Mouse (Mus musculus): ENCODE data around the gene Rae1. TPM values are rescaled to one million over a fixed set of nuclear protein-coding genes. Genes with fewer than 3 reads are reported as not detected.

Rae1 gene
- total RNA-seq, 1 experiment, result 120 TPM

GRCm38 (mm10) chr2:173041242-173041641 lies 41.3 kb downstream of the Rae1 start:
- H3K4me3 ChIP-seq (ENCODE audit: insufficient read depth in 1 of 2, low read depth in 1 of 2, low read length in 2 of 2, poor library complexity in 1 of 2, severe bottlenecking in 1 of 2), result no peak overlapping the region
- no peaks in the 10 kb centered on the region for H3K36me3 ChIP-seq (ENCODE audit: control insufficient read depth, insufficient read depth, low read length, poor library complexity, severe bottlenecking)
- in situ Hi-C loops (cut with MboI; ENCODE audit: low sequenced_read_pairs in 2 of 2, unreplicated experiment in 2 of 2), result no loop called here
- no peak overlapping the region for H3K9ac ChIP-seq (ENCODE audit: insufficient read depth, low read depth, low read length, poor library complexity, severe bottlenecking)
- H3K9me3 ChIP-seq (ENCODE audit: control insufficient read depth, insufficient read depth, low read depth, low read length), result no peaks in the 10 kb centered on the region
- DNase-seq (ENCODE audit: low read depth, low spot score), result no peak
- H3K27ac ChIP-seq (ENCODE audit: insufficient read depth, low read depth, low read length, poor library complexity, severe bottlenecking), result no peak overlapping the region
- peaks cover 0 to 5% of the 10 kb centered on the region in 2 experiments; a peak in 1 of 4 replicates for H3K4me1 ChIP-seq (ENCODE audit: control insufficient read depth in 2 of 2, insufficient read depth in 2 of 2, low read length in 2 of 2, poor library complexity in 1 of 2)
- no peak for TF ChIP-seq HCFC1 (IDR thresholded peaks at IDR 0.05; ENCODE audit: borderline replicate concordance, insufficient read depth, low read length)
- no peak for TF ChIP-seq ZNF384 (IDR thresholded peaks at IDR 0.05; ENCODE audit: low read depth, low read length)
- no peak for TF ChIP-seq ZC3H11A (IDR thresholded peaks at IDR 0.05; ENCODE audit: borderline replicate concordance, low read depth, low read length)
- TF ChIP-seq MAFK (IDR thresholded peaks at IDR 0.05; ENCODE audit: insufficient read depth, low read depth, low read length), result no peak
- no peak for TF ChIP-seq CHD2 (IDR thresholded peaks at IDR 0.05; ENCODE audit: low read depth, low read length)

DNA sequence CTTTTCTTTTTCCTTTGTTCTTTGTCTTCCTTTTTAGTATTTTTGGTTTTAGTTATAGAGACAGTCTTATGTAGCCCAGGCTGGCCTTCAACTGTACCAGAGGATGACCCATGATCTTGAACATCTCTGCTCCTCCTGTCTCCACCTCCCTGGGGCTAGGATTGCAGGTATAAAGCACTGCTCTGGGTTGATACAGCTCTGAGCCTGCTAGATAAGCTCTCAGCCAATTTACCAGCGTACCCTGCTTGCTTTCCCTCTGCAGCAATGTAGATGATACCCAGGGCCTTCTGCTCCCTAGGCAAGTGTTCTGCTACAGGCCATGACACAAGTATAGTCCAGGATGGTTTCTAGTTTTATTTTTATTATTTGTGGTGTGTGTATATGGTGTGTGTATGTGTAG lies 42.0 kb downstream of the Rae1 start:
- Histone ChIP-seq H3K4me1 (ENCODE audit: control insufficient read depth in 2 of 2, insufficient read depth in 2 of 2, low read length in 2 of 2, poor library complexity in 1 of 2) (peaks cover 0 to 5% of the 10 kb centered on the region in 2 experiments; a peak in 1 of 4 replicates), H3K9me3 (ENCODE audit: control insufficient read depth, insufficient read depth, low read depth, low read length) (no peaks in the 10 kb centered on the region), H3K9ac (ENCODE audit: insufficient read depth, low read depth, low read length, poor library complexity, severe bottlenecking) (no peak overlapping the region), H3K27ac (ENCODE audit: insufficient read depth, low read depth, low read length, poor library complexity, severe bottlenecking) (no peak overlapping the region), H3K36me3 (ENCODE audit: control insufficient read depth, insufficient read depth, low read length, poor library complexity, severe bottlenecking) (no peaks in the 10 kb centered on the region), H3K4me3 (ENCODE audit: insufficient read depth in 1 of 2, low read depth in 1 of 2, low read length in 2 of 2, poor library complexity in 1 of 2, severe bottlenecking in 1 of 2) (no peak overlapping the region)
- DNase-seq (ENCODE audit: low read depth, low spot score), result no peak
- TF ChIP-seq CHD2 (IDR thresholded peaks at IDR 0.05; ENCODE audit: low read depth, low read length), result no peak
- no peak for TF ChIP-seq ZC3H11A (IDR thresholded peaks at IDR 0.05; ENCODE audit: borderline replicate concordance, low read depth, low read length)
- no peak for TF ChIP-seq MAFK (IDR thresholded peaks at IDR 0.05; ENCODE audit: insufficient read depth, low read depth, low read length)
- no peak for TF ChIP-seq ZNF384 (IDR thresholded peaks at IDR 0.05; ENCODE audit: low read depth, low read length)
- no peak for TF ChIP-seq HCFC1 (IDR thresholded peaks at IDR 0.05; ENCODE audit: borderline replicate concordance, insufficient read depth, low read length)
- in situ Hi-C loops (cut with MboI; ENCODE audit: low sequenced_read_pairs in 2 of 2, unreplicated experiment in 2 of 2), result no loop called here

- Histone ChIP-seq H3K9ac (ENCODE audit: insufficient read depth, low read depth, low read length, poor library complexity, severe bottlenecking) (no peak overlapping the region), H3K4me1 (ENCODE audit: control insufficient read depth in 2 of 2, insufficient read depth in 2 of 2, low read length in 2 of 2, poor library complexity in 1 of 2) (peaks cover 0 to 7% of the 10 kb centered on the region in 2 experiments; a peak in 1 of 4 replicates), H3K27ac (ENCODE audit: insufficient read depth, low read depth, low read length, poor library complexity, severe bottlenecking) (no peak overlapping the region), H3K36me3 (ENCODE audit: control insufficient read depth, insufficient read depth, low read length, poor library complexity, severe bottlenecking) (no peaks in the 10 kb centered on the region), H3K4me3 (ENCODE audit: insufficient read depth in 1 of 2, low read depth in 1 of 2, low read length in 2 of 2, poor library complexity in 1 of 2, severe bottlenecking in 1 of 2) (no peak overlapping the region), H3K9me3 (ENCODE audit: control insufficient read depth, insufficient read depth, low read depth, low read length) (no peaks in the 10 kb centered on the region)
- TF ChIP-seq ZNF384 (IDR thresholded peaks at IDR 0.05; ENCODE audit: low read depth, low read length) (no peak), ZC3H11A (IDR thresholded peaks at IDR 0.05; ENCODE audit: borderline replicate concordance, low read depth, low read length) (no peak), CHD2 (IDR thresholded peaks at IDR 0.05; ENCODE audit: low read depth, low read length) (no peak), MAFK (IDR thresholded peaks at IDR 0.05; ENCODE audit: insufficient read depth, low read depth, low read length) (no peak), HCFC1 (IDR thresholded peaks at IDR 0.05; ENCODE audit: borderline replicate concordance, insufficient read depth, low read length) (no peak)
- DNase-seq (ENCODE audit: low read depth, low spot score), result no peak
- in situ Hi-C loops (cut with MboI; ENCODE audit: low sequenced_read_pairs in 2 of 2, unreplicated experiment in 2 of 2), result no loop called here
These were observed 42.7 kb downstream of the Rae1 start for GRCm38 (mm10) chr2:173042504-173043162.

- in situ Hi-C loops (cut with MboI; ENCODE audit: low sequenced_read_pairs in 2 of 2, unreplicated experiment in 2 of 2), result no loop called here
- no peak overlapping the region for H3K4me3 ChIP-seq (ENCODE audit: insufficient read depth in 1 of 2, low read depth in 1 of 2, low read length in 2 of 2, poor library complexity in 1 of 2, severe bottlenecking in 1 of 2)
- no peak overlapping the region for H3K9ac ChIP-seq (ENCODE audit: insufficient read depth, low read depth, low read length, poor library complexity, severe bottlenecking)
- peaks cover 2 to 10% of the 10 kb centered on the region in 2 experiments; a peak in 1 of 4 replicates for H3K4me1 ChIP-seq (ENCODE audit: control insufficient read depth in 2 of 2, insufficient read depth in 2 of 2, low read length in 2 of 2, poor library complexity in 1 of 2)
- no peak overlapping the region for H3K27ac ChIP-seq (ENCODE audit: insufficient read depth, low read depth, low read length, poor library complexity, severe bottlenecking)
- no peaks in the 10 kb centered on the region for H3K9me3 ChIP-seq (ENCODE audit: control insufficient read depth, insufficient read depth, low read depth, low read length)
- H3K36me3 ChIP-seq (ENCODE audit: control insufficient read depth, insufficient read depth, low read length, poor library complexity, severe bottlenecking), result no peaks in the 10 kb centered on the region
- TF ChIP-seq CHD2 (IDR thresholded peaks at IDR 0.05; ENCODE audit: low read depth, low read length) (no peak), ZC3H11A (IDR thresholded peaks at IDR 0.05; ENCODE audit: borderline replicate concordance, low read depth, low read length) (no peak), HCFC1 (IDR thresholded peaks at IDR 0.05; ENCODE audit: borderline replicate concordance, insufficient read depth, low read length) (no peak), ZNF384 (IDR thresholded peaks at IDR 0.05; ENCODE audit: low read depth, low read length) (no peak), MAFK (IDR thresholded peaks at IDR 0.05; ENCODE audit: insufficient read depth, low read depth, low read length) (no peak)
- DNase-seq (ENCODE audit: low read depth, low spot score), result no peak
These were observed 44.5 kb downstream of the Rae1 start for GRCm38 (mm10) chr2:173044198-173044970.
